Mouse (Mus musculus): ENCODE results near the gene Mfng. TPM values are rescaled to one million over a fixed set of nuclear protein-coding genes. Genes with fewer than 3 reads are reported as not detected.

The Mfng gene
- polyA plus RNA-seq, 2 experiments: 2.9 to 3.4 TPM

- TF ChIP-seq CTCF (IDR thresholded peaks at IDR 0.05; ENCODE audit: low read depth) (no peak), EP300 (IDR thresholded peaks at IDR 0.05; ENCODE audit: low read depth) (no peak)
- Histone ChIP-seq H3K4me3 (ENCODE audit: insufficient read depth in 1 of 2, low read depth in 2 of 2, low read length in 2 of 2) (no peak overlapping the region), H3K4me1 (replicated peaks; ENCODE audit: control insufficient read depth in 2 of 2, insufficient read depth in 2 of 2, low read length in 1 of 2) (no peaks in the 10 kb centered on the region), H3K27ac (no peak overlapping the region), H3K4me2 (ENCODE audit: low read depth) (no peak overlapping the region), H3K27me3 (ENCODE audit: control insufficient read depth, insufficient read depth, low read length) (no peaks in the 10 kb centered on the region), H3K36me3 (replicated peaks; ENCODE audit: control insufficient read depth, insufficient read depth, low read depth) (no peaks in the 10 kb centered on the region), H3K9me3 (ENCODE audit: control insufficient read depth, low read length) (no peaks in the 10 kb centered on the region), H3K9ac (replicated peaks) (no peak overlapping the region)
- no peak for ATAC-seq (ENCODE audit: insufficient read depth)
- 60% methylated on average over 8 of the region's 10 CpGs for whole genome bisulfite sequencing (ENCODE audit: insufficient replicate concordance)
- DNase-seq (ENCODE audit: low read depth in 3 of 3, low spot score in 3 of 3): no peak
Measured at GRCm38 (mm10) chr15:78763210-78763609, 10.1 kb downstream of the Mfng start.

GRCm38 (mm10) chr15:78761112-78761511, 12.2 kb downstream of the Mfng start:
- Histone ChIP-seq H3K9ac (replicated peaks) (no peak overlapping the region), H3K36me3 (replicated peaks; ENCODE audit: control insufficient read depth, insufficient read depth, low read depth) (no peaks in the 10 kb centered on the region), H3K4me2 (ENCODE audit: low read depth) (no peak overlapping the region), H3K27me3 (ENCODE audit: control insufficient read depth, insufficient read depth, low read length) (no peaks in the 10 kb centered on the region), H3K4me1 (replicated peaks; ENCODE audit: control insufficient read depth in 2 of 2, insufficient read depth in 2 of 2, low read length in 1 of 2) (no peaks in the 10 kb centered on the region), H3K27ac (no peak overlapping the region), H3K4me3 (ENCODE audit: insufficient read depth in 1 of 2, low read depth in 2 of 2, low read length in 2 of 2) (no peak overlapping the region), H3K9me3 (ENCODE audit: control insufficient read depth, low read length) (no peaks in the 10 kb centered on the region)
- TF ChIP-seq CTCF (IDR thresholded peaks at IDR 0.05; ENCODE audit: low read depth): no peak
- no peak for TF ChIP-seq EP300 (IDR thresholded peaks at IDR 0.05; ENCODE audit: low read depth)
- 76% methylated on average over 13 of the region's 13 CpGs for WGBS (ENCODE audit: insufficient replicate concordance)
- ATAC-seq (ENCODE audit: insufficient read depth) (no peak), DNase-seq (ENCODE audit: low read depth in 3 of 3, low spot score in 3 of 3) (no peak)

GRCm38 (mm10) chr15:78758132-78758531, 15.1 kb downstream of the Mfng start:
- no peak for ATAC-seq (ENCODE audit: insufficient read depth)
- no peaks in the 10 kb centered on the region for H3K36me3 ChIP-seq (replicated peaks; ENCODE audit: control insufficient read depth, insufficient read depth, low read depth)
- H3K9ac ChIP-seq (replicated peaks): no peak overlapping the region
- TF ChIP-seq CTCF (IDR thresholded peaks at IDR 0.05; ENCODE audit: low read depth) (no peak), EP300 (IDR thresholded peaks at IDR 0.05; ENCODE audit: low read depth) (no peak)
- 70% methylated on average over 6 of the region's 6 CpGs for WGBS (ENCODE audit: insufficient replicate concordance)
- H3K27me3 ChIP-seq (ENCODE audit: control insufficient read depth, insufficient read depth, low read length): no peaks in the 10 kb centered on the region
- H3K9me3 ChIP-seq (ENCODE audit: control insufficient read depth, low read length): no peaks in the 10 kb centered on the region
- H3K4me1 ChIP-seq (replicated peaks; ENCODE audit: control insufficient read depth in 2 of 2, insufficient read depth in 2 of 2, low read length in 1 of 2): no peaks in the 10 kb centered on the region
- no peak for DNase-seq (ENCODE audit: low read depth in 3 of 3, low spot score in 3 of 3)
- no peak overlapping the region for H3K4me3 ChIP-seq (ENCODE audit: insufficient read depth in 1 of 2, low read depth in 2 of 2, low read length in 2 of 2)
- H3K4me2 ChIP-seq (ENCODE audit: low read depth): no peak overlapping the region
- no peak overlapping the region for H3K27ac ChIP-seq

- DNase-seq (ENCODE audit: low read depth in 3 of 3, low spot score in 3 of 3) (no peak), ATAC-seq (ENCODE audit: insufficient read depth) (no peak)
- TF ChIP-seq EP300 (IDR thresholded peaks at IDR 0.05; ENCODE audit: low read depth) (no peak), CTCF (IDR thresholded peaks at IDR 0.05; ENCODE audit: low read depth) (no peak)
- Histone ChIP-seq H3K9me3 (ENCODE audit: control insufficient read depth, low read length) (no peaks in the 10 kb centered on the region), H3K27ac (no peak overlapping the region), H3K9ac (replicated peaks) (no peak overlapping the region), H3K27me3 (ENCODE audit: control insufficient read depth, insufficient read depth, low read length) (no peaks in the 10 kb centered on the region), H3K4me1 (replicated peaks; ENCODE audit: control insufficient read depth in 2 of 2, insufficient read depth in 2 of 2, low read length in 1 of 2) (no peaks in the 10 kb centered on the region), H3K4me3 (ENCODE audit: insufficient read depth in 1 of 2, low read depth in 2 of 2, low read length in 2 of 2) (no peak overlapping the region), H3K4me2 (ENCODE audit: low read depth) (no peak overlapping the region), H3K36me3 (replicated peaks; ENCODE audit: control insufficient read depth, insufficient read depth, low read depth) (no peaks in the 10 kb centered on the region)
- 70% methylated on average over 12 of the region's 12 CpGs for WGBS (ENCODE audit: insufficient replicate concordance)
Measured at GRCm38 (mm10) chr15:78755966-78756725, 17.1 kb downstream of the Mfng start.

- Histone ChIP-seq H3K4me3 (ENCODE audit: insufficient read depth in 1 of 2, low read depth in 2 of 2, low read length in 2 of 2) (no peak overlapping the region), H3K9me3 (ENCODE audit: control insufficient read depth, low read length) (no peaks in the 10 kb centered on the region), H3K9ac (replicated peaks) (no peak overlapping the region), H3K27me3 (ENCODE audit: control insufficient read depth, insufficient read depth, low read length) (no peaks in the 10 kb centered on the region), H3K4me1 (replicated peaks; ENCODE audit: control insufficient read depth in 2 of 2, insufficient read depth in 2 of 2, low read length in 1 of 2) (no peaks in the 10 kb centered on the region), H3K36me3 (replicated peaks; ENCODE audit: control insufficient read depth, insufficient read depth, low read depth) (no peaks in the 10 kb centered on the region), H3K4me2 (ENCODE audit: low read depth) (no peak overlapping the region), H3K27ac (no peak overlapping the region)
- DNase-seq (ENCODE audit: low read depth in 3 of 3, low spot score in 3 of 3) (no peak), ATAC-seq (ENCODE audit: insufficient read depth) (no peak)
- TF ChIP-seq EP300 (IDR thresholded peaks at IDR 0.05; ENCODE audit: low read depth) (no peak), CTCF (IDR thresholded peaks at IDR 0.05; ENCODE audit: low read depth) (no peak)
- 40% methylated on average over 3 of the region's 3 CpGs for WGBS (ENCODE audit: insufficient replicate concordance)
Measured at GRCm38 (mm10) chr15:78755226-78755625, 18.0 kb downstream of the Mfng start.

Measured in liver, embryonic 14.5 days (tissue).